Mouse (Mus musculus) limb, embryonic 15.5 days (tissue): ENCODE results near the gene Car9. TPM values are rescaled to one million over a fixed set of nuclear protein-coding genes. Genes with fewer than 3 reads are reported as not detected.

Experiments used
- ATAC-seq: fragments of 200-750 bp; cut with Nextera tagmentation; 2 replicates; pipeline ENCODE4 v1.8.0; 2017; ENCODE audit warnings: low read depth, moderate TSS enrichment; ENCODE audit not compliant: insufficient number of reproducible peaks, low FRiP score, low TSS enrichment
- H3K27ac ChIP-seq: fragments of 300-500 bp; sonication (generic); 2 replicates; pipeline ENCODE4 v1.5.1; 2015; ENCODE audit warnings: moderate library complexity, mild to moderate bottlenecking, inconsistent platforms
- H3K27me3 ChIP-seq: fragments of 300-500 bp; sonication (generic); 2 replicates; pipeline ENCODE4 v1.6.1; 2015; ENCODE audit warnings: inconsistent platforms
- H3K36me3 ChIP-seq: fragments of 300-500 bp; sonication (generic); 2 replicates; pipeline ENCODE4 v1.6.1; 2015; ENCODE audit warnings: inconsistent platforms
- H3K4me1 ChIP-seq: fragments of 300-500 bp; sonication (generic); 2 replicates; pipeline ENCODE4 v1.6.1; 2015; ENCODE audit warnings: inconsistent platforms
- H3K4me2 ChIP-seq: fragments of 300-500 bp; sonication (generic); 2 replicates; pipeline ENCODE4 v1.6.1; 2015; ENCODE audit warnings: mild to moderate bottlenecking, inconsistent platforms
- H3K4me3 ChIP-seq: fragments of 300-500 bp; sonication (generic); 2 replicates; pipeline ENCODE4 v1.5.1; 2015; ENCODE audit warnings: mild to moderate bottlenecking, inconsistent platforms
- H3K9ac ChIP-seq: fragments of 300-500 bp; sonication (generic); 2 replicates; pipeline ENCODE4 v1.6.1; 2015; ENCODE audit warnings: inconsistent platforms
- H3K9me3 ChIP-seq: fragments of 300-500 bp; sonication (generic); 2 replicates; pipeline ENCODE4 v1.6.1; 2016; ENCODE audit warnings: inconsistent platforms
- WGBS: fragments of 180-500 bp; shearing (Covaris S2); methylation state at CpG from one replicate; pipeline ENCODE4 v1.1.7; 2015; 5-methylcytosine and 5-hydroxymethylcytosine counted together
- polyA plus RNA-seq: library from polyadenylated mRNA; unstranded; fragments of >200 nt; fragmentation: Nextera tagmentation; extraction: Ambion mirVana; gene quantifications from 2 replicates; pipeline ENCODE4 v1.2.1, GENCODE M21; 2015

Car9 gene
- polyA plus RNA-seq, result 4.1 and 6.8 TPM in 2 replicates

GRCm38 (mm10) chr4:43506536-43507185, at the start of gene Car9:
TSS of gene Car9 (plus strand) at chr4:43506966.
- Histone ChIP-seq H3K4me1 (peaks cover 30% of the 10 kb centered on the region), H3K4me3 (peak within 1 kb of the TSS; percentile 45)

GRCm38 (mm10) chr4:43457124-43457523, 49.6 kb upstream of the Car9 start:
- Histone ChIP-seq H3K4me1 (peaks cover 19% of the 10 kb centered on the region), H3K36me3 (no peaks in the 10 kb centered on the region), H3K4me2 (no peak overlapping the region), H3K27me3 (peaks cover 29% of the 10 kb centered on the region), H3K4me3 (no peak overlapping the region), H3K9ac (no peak overlapping the region), H3K27ac (no peak overlapping the region), H3K9me3 (no peaks in the 10 kb centered on the region)
- ATAC-seq, result no peak
- 25% methylated on average over 8 of the region's 8 CpGs for WGBS

More at GRCm38 (mm10) chr4:43506536-43507185, at the start of gene Car9:
- 0 out of 2 replicates have a peak, but pooled peaks have one; percentile 13 for ATAC-seq
- Histone ChIP-seq H3K4me2 (peak within 1 kb of the TSS; percentile 80), H3K36me3 (no peaks in the 10 kb centered on the region), H3K9ac (no peak within 1 kb of the TSS), H3K9me3 (no peaks in the 10 kb centered on the region), H3K27me3 (no peaks in the 10 kb centered on the region; the same call in 1 of the 2 replicates), H3K27ac (no peak within 1 kb of the TSS)
- 53% methylated on average over 9 of the region's 9 CpGs for WGBS

GRCm38 (mm10) chr4:43463102-43463501, 43.7 kb upstream of the Car9 start:
- H3K36me3 ChIP-seq, result no peaks in the 10 kb centered on the region
- H3K4me2 ChIP-seq, result no peak overlapping the region
- ATAC-seq, result no peak
- no peak overlapping the region for H3K4me3 ChIP-seq
- H3K9me3 ChIP-seq, result no peaks in the 10 kb centered on the region
- 88% methylated on average over 5 of the region's 5 CpGs for WGBS
- H3K9ac ChIP-seq, result no peak overlapping the region
- H3K27me3 ChIP-seq, result no peaks in the 10 kb centered on the region
- no peak overlapping the region for H3K27ac ChIP-seq
- H3K4me1 ChIP-seq, result no peaks in the 10 kb centered on the region

GRCm38 (mm10) chr4:43465935-43466334, 40.8 kb upstream of the Car9 start:
- Histone ChIP-seq H3K27ac (no peak overlapping the region), H3K4me1 (no peaks in the 10 kb centered on the region), H3K9me3 (no peaks in the 10 kb centered on the region), H3K36me3 (no peaks in the 10 kb centered on the region), H3K4me3 (no peak overlapping the region), H3K4me2 (no peak overlapping the region), H3K27me3 (no peaks in the 10 kb centered on the region), H3K9ac (no peak overlapping the region)
- ATAC-seq, result no peak
- WGBS, result 86% methylated on average over 6 of the region's 6 CpGs

- no peak overlapping the region for H3K4me3 ChIP-seq
- H3K9me3 ChIP-seq, result no peaks in the 10 kb centered on the region
- no peak overlapping the region for H3K4me2 ChIP-seq
- H3K27ac ChIP-seq, result no peak overlapping the region
- WGBS, result 86% methylated on average over 7 of the region's 7 CpGs
- no peak overlapping the region for H3K9ac ChIP-seq
- H3K27me3 ChIP-seq, result no peaks in the 10 kb centered on the region
- ATAC-seq, result no peak
- H3K4me1 ChIP-seq, result no peaks in the 10 kb centered on the region
- H3K36me3 ChIP-seq, result no peaks in the 10 kb centered on the region
Measured at GRCm38 (mm10) chr4:43466872-43467271, 39.9 kb upstream of the Car9 start.

- Histone ChIP-seq H3K9ac (no peak overlapping the region), H3K27ac (no peak overlapping the region), H3K27me3 (no peaks in the 10 kb centered on the region), H3K4me1 (no peaks in the 10 kb centered on the region), H3K4me2 (no peak overlapping the region), H3K9me3 (no peaks in the 10 kb centered on the region), H3K4me3 (no peak overlapping the region), H3K36me3 (no peaks in the 10 kb centered on the region)
- 86% methylated on average over 10 of the region's 10 CpGs for WGBS
- no peak for ATAC-seq
Measured at GRCm38 (mm10) chr4:43470301-43470700, 36.5 kb upstream of the Car9 start.

- 78% methylated on average over 1 of the region's 1 CpGs for WGBS
- H3K27ac ChIP-seq, result no peak overlapping the region
- H3K4me2 ChIP-seq, result no peak overlapping the region
- H3K4me3 ChIP-seq, result no peak overlapping the region
- H3K27me3 ChIP-seq, result no peaks in the 10 kb centered on the region
- H3K9me3 ChIP-seq, result no peaks in the 10 kb centered on the region
- H3K9ac ChIP-seq, result no peak overlapping the region
- no peaks in the 10 kb centered on the region for H3K36me3 ChIP-seq
- peaks cover 5% of the 10 kb centered on the region for H3K4me1 ChIP-seq
- ATAC-seq, result no peak
Measured at GRCm38 (mm10) chr4:43473636-43474035, 33.1 kb upstream of the Car9 start.

- 87% methylated on average over 6 of the region's 6 CpGs for WGBS
- H3K36me3 ChIP-seq, result no peaks in the 10 kb centered on the region
- no peaks in the 10 kb centered on the region for H3K9me3 ChIP-seq
- H3K9ac ChIP-seq, result no peak overlapping the region
- H3K4me1 ChIP-seq, result peaks cover 5% of the 10 kb centered on the region
- H3K27me3 ChIP-seq, result no peaks in the 10 kb centered on the region
- no peak overlapping the region for H3K27ac ChIP-seq
- H3K4me3 ChIP-seq, result no peak overlapping the region
- no peak overlapping the region for H3K4me2 ChIP-seq
- no peak for ATAC-seq
Measured at GRCm38 (mm10) chr4:43476604-43477003, 30.2 kb upstream of the Car9 start.

- no peak overlapping the region for H3K9ac ChIP-seq
- peaks cover 5% of the 10 kb centered on the region for H3K4me1 ChIP-seq
- no peaks in the 10 kb centered on the region for H3K27me3 ChIP-seq
- peak; percentile 82 for ATAC-seq
- H3K27ac ChIP-seq, result peak overlapping the region; percentile 48; the same call in 1 of the 2 replicates
- WGBS, result 22% methylated on average over 11 of the region's 11 CpGs
- H3K4me3 ChIP-seq, result peak overlapping the region; percentile 28
- H3K4me2 ChIP-seq, result peak overlapping the region; percentile 38
- no peaks in the 10 kb centered on the region for H3K36me3 ChIP-seq
- H3K9me3 ChIP-seq, result no peaks in the 10 kb centered on the region
Measured at GRCm38 (mm10) chr4:43477857-43478533, 28.8 kb upstream of the Car9 start.

GRCm38 (mm10) chr4:43478534-43478858, 28.3 kb upstream of the Car9 start:
- Histone ChIP-seq H3K4me2 (peak overlapping the region; percentile 38), H3K9me3 (no peaks in the 10 kb centered on the region), H3K36me3 (no peaks in the 10 kb centered on the region), H3K27me3 (no peaks in the 10 kb centered on the region), H3K9ac (no peak overlapping the region), H3K4me1 (peaks cover 5% of the 10 kb centered on the region), H3K27ac (peak overlapping the region; percentile 48; the same call in 1 of the 2 replicates), H3K4me3 (peak overlapping the region; percentile 28)
- WGBS, result 48% methylated on average over 8 of the region's 8 CpGs
- no peak for ATAC-seq

GRCm38 (mm10) chr4:43478906-43479832, 27.6 kb upstream of the Car9 start:
- H3K4me3 ChIP-seq, result no peak overlapping the region
- no peak for ATAC-seq
- 46% methylated on average over 24 of the region's 24 CpGs for WGBS
- no peak overlapping the region for H3K9ac ChIP-seq
- H3K36me3 ChIP-seq, result no peaks in the 10 kb centered on the region
- H3K4me1 ChIP-seq, result peaks cover 5% of the 10 kb centered on the region
- H3K9me3 ChIP-seq, result no peaks in the 10 kb centered on the region
- H3K4me2 ChIP-seq, result no peak overlapping the region
- H3K27me3 ChIP-seq, result no peaks in the 10 kb centered on the region
- no peak overlapping the region for H3K27ac ChIP-seq

- Histone ChIP-seq H3K4me1 (peaks cover 5% of the 10 kb centered on the region), H3K36me3 (no peaks in the 10 kb centered on the region), H3K4me2 (no peak overlapping the region), H3K27ac (no peak overlapping the region), H3K27me3 (no peaks in the 10 kb centered on the region), H3K9ac (no peak overlapping the region), H3K4me3 (no peak overlapping the region), H3K9me3 (no peaks in the 10 kb centered on the region)
- 75% methylated on average over 5 of the region's 5 CpGs for WGBS
- no peak for ATAC-seq
Measured at GRCm38 (mm10) chr4:43480985-43481384, 25.8 kb upstream of the Car9 start.
